Mouse (Mus musculus) gastrocnemius, adult 2 months (tissue): ENCODE data around the gene Sbf2. TPM values are rescaled to one million over a fixed set of nuclear protein-coding genes. Genes with fewer than 3 reads are reported as not detected.

Source experiments
- DNase-seq: peaks from one replicate; pipeline ENCODE4 v3.0.0; 2022
- H3K27ac ChIP-seq: fragments of 200-600 bp; 2 replicates; pipeline ENCODE4 v1.8.1; 2022; ENCODE audit warnings: mild to moderate bottlenecking
- H3K4me3 ChIP-seq: fragments of 200-600 bp; 2 replicates; pipeline ENCODE4 v1.8.1; 2022; ENCODE audit warnings: mild to moderate bottlenecking, moderate library complexity
- CTCF ChIP-seq: fragments of 200-600 bp; IDR thresholded peaks from 2 replicates; pipeline ENCODE4 v1.8.1; 2022; ENCODE audit warnings: antibody characterized with exemption, mild to moderate bottlenecking, moderate library complexity
- intact Hi-C: fragments of 180-260 bp; cut with DNase I; formaldehyde crosslinking; loops from one replicate; pipeline ENCODE4 v1.15.1; 2025
- total RNA-seq, 2 experiments: library from RNA; stranded (reverse); gene quantifications; 2 replicates each; pipeline ENCODE4 v1.2.3; 2021

Sbf2 gene
- total RNA-seq, 2 experiments from 2014 or later, result 11.2 to 14.8 TPM

- no peak overlapping the region for H3K27ac ChIP-seq
- intact Hi-C loops, result loop anchor here (1.0 kb wide), 1 partner anchor 100 kb away; no protein-coding TSS in a partner anchor
- no peak for TF ChIP-seq CTCF
- no peak overlapping the region for H3K4me3 ChIP-seq
- peak; percentile 92 for DNase-seq
These were observed 348.9 kb downstream of the Sbf2 start for GRCm38 (mm10) chr7:110265796-110266195.

- intact Hi-C loops, result loop anchor here (5.0 kb wide), 1 partner anchor 41 kb away; the partner anchor contains the start of gene Swap70
- no peak for TF ChIP-seq CTCF
- DNase-seq, result no peak
- no peak overlapping the region for H3K4me3 ChIP-seq
- no peak overlapping the region for H3K27ac ChIP-seq
These were observed 351.2 kb downstream of the Sbf2 start for GRCm38 (mm10) chr7:110263474-110263873.

DNA sequence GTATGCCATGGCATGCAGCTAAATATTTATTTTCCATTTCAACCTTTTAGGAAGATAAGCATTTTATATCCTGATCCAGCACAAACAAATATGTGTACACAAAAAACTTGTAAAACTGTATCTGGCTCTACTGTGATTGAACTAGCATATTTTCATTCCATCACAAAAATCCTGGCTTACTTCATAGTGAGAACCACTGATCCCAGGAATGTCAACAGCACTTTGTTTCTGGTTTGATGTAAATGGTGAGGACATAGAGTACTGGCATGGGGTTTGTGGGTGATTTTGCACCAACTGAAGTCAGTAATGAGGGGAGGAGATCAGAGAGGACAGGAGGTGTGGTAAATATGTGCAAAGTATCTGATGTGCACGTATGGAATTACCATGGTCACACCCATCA is 352.1 kb downstream of the Sbf2 start:
- no peak for TF ChIP-seq CTCF
- intact Hi-C loops, result loop anchor here (5.0 kb wide), 1 partner anchor 40 kb away; the partner anchor contains the start of gene Swap70
- DNase-seq, result no peak
- Histone ChIP-seq H3K4me3 (no peak overlapping the region), H3K27ac (no peak overlapping the region)

- DNase-seq, result no peak
- intact Hi-C loops, result loop anchor here (5.0 kb wide), 1 partner anchor 40 kb away; the partner anchor contains the start of gene Swap70
- TF ChIP-seq CTCF, result no peak
- H3K27ac ChIP-seq, result peak overlapping the region; percentile 38; the same call in 1 of the 2 replicates
- no peak overlapping the region for H3K4me3 ChIP-seq
These were observed 352.9 kb downstream of the Sbf2 start for GRCm38 (mm10) chr7:110261807-110262206.

- H3K4me3 ChIP-seq, result peak overlapping the region; percentile 23
- peak overlapping the region; percentile 78 for H3K27ac ChIP-seq
- intact Hi-C loops, result loop anchor here (5.0 kb wide), 1 partner anchor 38 kb away; the partner anchor contains the start of gene Swap70
- TF ChIP-seq CTCF, result no peak
- no peak for DNase-seq
These were observed 354.6 kb downstream of the Sbf2 start for GRCm38 (mm10) chr7:110259966-110260711.

DNA sequence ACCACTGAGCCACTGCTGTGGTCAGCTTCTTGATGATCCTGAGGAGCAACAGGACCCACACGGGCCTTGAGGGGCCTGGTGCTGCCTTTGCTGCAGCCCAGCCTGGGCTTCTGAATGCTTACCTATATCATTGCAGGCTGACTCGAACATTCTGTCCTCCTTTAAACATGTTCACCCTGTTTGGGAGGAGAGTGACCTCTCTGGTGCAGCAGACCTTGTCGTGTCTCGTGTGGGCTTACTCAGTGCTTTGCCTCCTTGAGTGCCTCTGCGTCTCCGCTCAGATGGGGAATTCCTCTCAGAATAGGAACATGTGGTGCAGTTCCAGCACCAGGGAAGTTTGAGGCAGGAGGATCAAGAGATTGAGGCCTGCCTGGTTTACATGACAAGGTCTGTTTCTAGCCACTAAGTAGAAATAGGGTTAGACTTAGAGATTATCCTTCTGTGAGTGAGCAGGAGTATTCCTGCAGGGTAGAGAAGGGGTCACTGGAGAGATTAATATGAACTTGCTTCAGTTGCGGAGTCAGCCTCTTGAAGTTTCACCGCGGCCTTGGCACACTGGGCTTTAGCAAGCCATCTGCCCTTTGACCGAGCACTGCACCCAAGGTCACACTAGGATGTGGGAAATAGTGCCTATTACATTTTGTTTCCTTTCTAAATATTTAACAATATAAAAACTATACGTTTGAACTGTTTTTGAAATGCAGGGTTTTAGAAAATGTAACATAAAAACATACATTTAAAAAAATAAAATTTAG is 356.3 kb downstream of the Sbf2 start:
- intact Hi-C loops, result no loop called here
- H3K27ac ChIP-seq, result peak overlapping the region; percentile 13; the same call in 1 of the 2 replicates
- H3K4me3 ChIP-seq, result no peak overlapping the region
- DNase-seq, result no peak
- no peak for TF ChIP-seq CTCF

Other genes starting within 250 kb of the Sbf2 start
- gene Adm, start 12.7 kb upstream of the Sbf2 start, total RNA-seq, result 1 to 10 TPM; 2.2 to 4.6 TPM
- gene Ampd3, start 153.3 kb upstream of the Sbf2 start, total RNA-seq, result 10 to 100 TPM in 1 of 2 experiments, 1 to 10 TPM in 1; 7.6 to 16.6 TPM
- gene Rnf141, start 229.5 kb upstream of the Sbf2 start, total RNA-seq, result 10 to 100 TPM; 20.1 to 21.4 TPM
- gene Lyve1, start 248.3 kb upstream of the Sbf2 start, total RNA-seq, result 1 to 10 TPM; 5.7 to 9.6 TPM